Mouse (Mus musculus) testis, adult 2 months (tissue): ENCODE data around the gene Cnot3.

Experiments
- CTCF ChIP-seq: fragments of 200-500 bp; IDR thresholded peaks from 2 replicates; pipeline ENCODE4 v1.5.1; 2012; ENCODE audit warnings: low read depth, mild to moderate bottlenecking, inconsistent platforms, low read length, moderate library complexity; ENCODE audit not compliant: control insufficient read depth, insufficient read depth, insufficient replicate concordance
- POLR2A ChIP-seq: fragments of 200-500 bp; IDR thresholded peaks from 2 replicates; pipeline ENCODE4 v1.6.1; 2012; ENCODE audit warnings: low read depth, mild to moderate bottlenecking, inconsistent platforms, low read length, moderate library complexity; ENCODE audit not compliant: control insufficient read depth

DNA sequence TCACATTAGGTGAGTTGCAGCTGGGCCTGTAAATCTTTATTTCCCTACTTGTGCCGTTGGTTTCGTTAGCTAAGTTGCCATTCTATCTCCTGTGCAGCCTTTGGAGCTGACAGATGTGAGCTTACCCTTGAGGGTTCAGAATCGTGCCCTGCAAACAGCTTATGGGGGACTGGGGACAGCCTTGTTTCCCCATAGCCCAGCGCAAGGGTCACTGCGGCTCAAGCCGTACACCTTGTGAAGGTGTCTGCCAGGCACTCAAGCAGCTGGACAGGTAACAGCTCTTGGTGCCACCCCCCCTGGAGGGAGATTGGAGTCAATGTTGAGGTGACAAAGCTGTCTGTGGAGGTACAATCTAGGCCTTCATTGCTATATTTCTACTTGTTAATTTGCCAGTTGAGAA, 60.8 kb downstream of the Cnot3 start:
- TF ChIP-seq POLR2A (no peak), CTCF (no peak)
